Mouse (Mus musculus): ENCODE data around the gene Dcst1. TPM values are rescaled to one million over a fixed set of nuclear protein-coding genes. Genes with fewer than 3 reads are reported as not detected.

Dcst1 gene
- polyA plus RNA-seq, 1 experiment from 2014 or later = 0.34 TPM

DNA sequence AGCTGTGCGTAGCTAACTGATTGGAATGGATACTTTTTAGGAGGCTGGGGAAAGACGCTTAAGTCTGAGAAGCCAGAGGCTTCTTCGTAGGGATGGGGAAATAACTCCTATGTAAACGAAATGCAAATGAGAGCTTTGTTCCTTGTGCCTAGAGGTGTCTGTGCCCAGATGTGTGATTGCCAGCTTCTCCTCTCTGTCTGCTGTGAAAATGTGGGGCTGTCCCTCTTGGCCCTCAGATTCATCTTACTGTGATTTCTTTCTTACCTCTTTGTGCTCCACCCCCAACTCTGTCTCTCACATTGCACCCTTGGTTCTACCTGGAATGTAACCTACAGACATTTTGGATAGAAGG lies 31.6 kb upstream of the Dcst1 start:
- Histone ChIP-seq H3K4me3 (ENCODE audit: low read depth, low read length) (peak overlapping the region; percentile 59), H3K4me1 (replicated peaks; ENCODE audit: control insufficient read depth, insufficient read depth, low read length) (peaks cover 15% of the 10 kb centered on the region; the same call in 1 of the 2 replicates), H3K27ac (ENCODE audit: low read depth) (no peak overlapping the region), H3K9ac (ENCODE audit: low read length) (no peak overlapping the region), H3K9me3 (ENCODE audit: control insufficient read depth, low read length) (no peaks in the 10 kb centered on the region), H3K36me3 (ENCODE audit: control insufficient read depth, insufficient read depth, low read length) (no peaks in the 10 kb centered on the region), H3K27me3 (replicated peaks; ENCODE audit: control insufficient read depth, insufficient read depth, low read length) (no peaks in the 10 kb centered on the region), H3K4me2 (ENCODE audit: low read length) (peak overlapping the region; percentile 99)
- 0% methylated on average over 4 of the region's 4 CpGs for WGBS
- ATAC-seq (replicated peaks; ENCODE audit: low FRiP score, low TSS enrichment, low read depth) (no peak), DNase-seq (ENCODE audit: low spot score) (no peak)

DNA sequence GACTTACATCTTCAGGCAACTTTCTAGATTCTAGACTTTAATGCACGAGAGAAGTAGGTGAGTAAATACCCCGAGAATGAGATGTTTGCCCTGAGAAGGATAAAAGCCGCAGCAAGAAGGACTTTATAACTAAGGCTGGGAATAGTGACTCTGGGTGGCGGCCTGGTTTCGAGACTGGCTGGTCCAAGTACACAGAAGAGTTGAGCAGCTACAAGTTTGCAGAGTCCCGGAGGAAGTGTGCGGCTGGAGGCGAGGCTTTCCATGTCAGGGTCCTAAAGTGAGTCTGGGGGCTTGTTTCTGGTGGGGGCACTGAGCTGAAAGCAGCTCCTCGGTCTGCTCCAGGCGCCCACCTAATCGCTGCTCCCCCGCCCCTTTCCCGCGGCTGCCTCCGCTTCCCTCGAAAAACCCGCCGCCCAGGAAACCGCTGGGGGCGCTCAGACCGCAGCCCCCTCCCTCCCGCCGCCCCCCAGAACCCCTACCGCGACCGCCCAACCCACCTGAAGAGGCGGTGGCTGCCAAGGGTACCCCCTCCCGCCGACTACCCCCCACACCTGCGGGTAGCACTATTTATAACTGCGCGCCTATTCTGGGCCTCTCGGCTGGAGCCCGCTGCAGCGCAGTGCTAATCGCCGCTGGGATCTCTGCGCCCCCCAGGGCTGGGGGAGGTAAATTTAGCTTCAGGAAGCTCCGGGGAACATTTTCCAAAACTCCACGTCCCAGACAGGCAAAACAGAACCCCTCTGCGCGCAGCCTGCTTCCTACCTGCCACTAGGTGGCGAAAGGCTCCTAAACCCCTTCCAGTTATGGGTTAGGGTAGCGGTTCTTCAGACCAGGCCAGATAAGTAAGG lies 31.0 kb upstream of the Dcst1 start:
- Histone ChIP-seq H3K4me2 (ENCODE audit: low read length) (peak overlapping the region; percentile 99), H3K9me3 (ENCODE audit: control insufficient read depth, low read length) (no peaks in the 10 kb centered on the region), H3K4me3 (ENCODE audit: low read depth, low read length) (peak overlapping the region; percentile 59), H3K27me3 (replicated peaks; ENCODE audit: control insufficient read depth, insufficient read depth, low read length) (no peaks in the 10 kb centered on the region), H3K4me1 (replicated peaks; ENCODE audit: control insufficient read depth, insufficient read depth, low read length) (peaks cover 21% of the 10 kb centered on the region), H3K36me3 (ENCODE audit: control insufficient read depth, insufficient read depth, low read length) (no peaks in the 10 kb centered on the region), H3K9ac (ENCODE audit: low read length) (peak overlapping the region; percentile 37), H3K27ac (ENCODE audit: low read depth) (peak overlapping the region; percentile 14; the same call in 1 of the 2 replicates)
- peak; percentile 85 for DNase-seq (ENCODE audit: low spot score)
- no peak for ATAC-seq (replicated peaks; ENCODE audit: low FRiP score, low TSS enrichment, low read depth)
- under 1% methylated on average over 43 of the region's 44 CpGs for WGBS

DNA sequence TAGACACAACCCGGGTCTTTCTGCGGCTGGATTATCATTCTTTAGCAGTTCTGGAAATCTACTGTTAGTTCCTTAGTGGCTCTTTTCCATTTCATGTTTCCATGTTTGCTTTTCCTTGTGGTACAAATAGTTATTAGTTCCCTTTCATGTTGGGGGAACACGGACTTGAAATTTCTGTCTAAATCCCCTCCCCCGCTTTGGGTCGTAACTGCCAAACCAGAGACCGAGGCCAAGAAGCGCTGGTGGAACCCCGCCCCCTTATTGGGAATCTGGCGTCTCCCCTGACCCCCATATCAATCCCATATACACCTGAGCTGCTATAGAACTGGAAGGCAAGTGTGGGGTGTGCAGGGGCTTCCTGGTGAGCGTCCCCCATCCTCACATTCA lies 30.4 kb upstream of the Dcst1 start:
- DNase-seq (ENCODE audit: low spot score) (no peak), ATAC-seq (replicated peaks; ENCODE audit: low FRiP score, low TSS enrichment, low read depth) (no peak)
- H3K9ac ChIP-seq (ENCODE audit: low read length) = peak overlapping the region; percentile 37
- peaks cover 21% of the 10 kb centered on the region for H3K4me1 ChIP-seq (replicated peaks; ENCODE audit: control insufficient read depth, insufficient read depth, low read length)
- H3K27me3 ChIP-seq (replicated peaks; ENCODE audit: control insufficient read depth, insufficient read depth, low read length) = no peaks in the 10 kb centered on the region
- peak overlapping the region; percentile 83 for H3K27ac ChIP-seq (ENCODE audit: low read depth)
- no peaks in the 10 kb centered on the region for H3K36me3 ChIP-seq (ENCODE audit: control insufficient read depth, insufficient read depth, low read length)
- peak overlapping the region; percentile 59 for H3K4me3 ChIP-seq (ENCODE audit: low read depth, low read length)
- peak overlapping the region; percentile 99 for H3K4me2 ChIP-seq (ENCODE audit: low read length)
- H3K9me3 ChIP-seq (ENCODE audit: control insufficient read depth, low read length) = no peaks in the 10 kb centered on the region
- WGBS = 3% methylated on average over 10 of the region's 10 CpGs

DNA sequence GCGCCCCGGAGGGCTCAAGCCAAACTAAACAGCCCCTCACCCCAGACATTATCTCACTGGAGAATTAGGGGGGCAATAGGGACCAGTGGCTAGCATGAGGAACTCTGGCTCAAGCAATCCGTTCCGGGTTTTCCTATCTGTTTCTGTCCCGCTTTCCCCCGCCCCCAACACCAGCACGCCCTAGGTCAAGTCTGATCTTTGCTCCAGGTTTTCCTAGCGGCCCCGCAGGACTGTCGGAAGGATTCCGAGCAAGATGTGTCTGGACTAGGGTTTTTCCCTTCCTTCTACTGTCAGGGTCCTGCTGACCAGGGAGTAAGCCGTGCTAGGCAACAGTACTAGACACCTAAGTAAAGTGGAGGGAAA lies 29.8 kb upstream of the Dcst1 start:
- WGBS = 0% methylated on average over 11 of the region's 12 CpGs
- H3K27me3 ChIP-seq (replicated peaks; ENCODE audit: control insufficient read depth, insufficient read depth, low read length) = no peaks in the 10 kb centered on the region
- peaks cover 25% of the 10 kb centered on the region for H3K4me1 ChIP-seq (replicated peaks; ENCODE audit: control insufficient read depth, insufficient read depth, low read length)

GRCm38 (mm10) chr3:89394006-89394893 lies 29.2 kb upstream of the Dcst1 start, which contains the start of gene Zbtb7b:
Zbtb7b (minus strand) TSS chr3:89394776.
- under 1% methylated on average over 39 of the region's 42 CpGs for WGBS
- H3K36me3 ChIP-seq (ENCODE audit: control insufficient read depth, insufficient read depth, low read length) = no peaks in the 10 kb centered on the region
- H3K4me1 ChIP-seq (replicated peaks; ENCODE audit: control insufficient read depth, insufficient read depth, low read length) = peaks cover 29% of the 10 kb centered on the region

More for the DNA sequence above, 29.8 kb upstream of the Dcst1 start:
- Histone ChIP-seq H3K9me3 (ENCODE audit: control insufficient read depth, low read length) (no peaks in the 10 kb centered on the region), H3K4me2 (ENCODE audit: low read length) (peak overlapping the region; percentile 99), H3K36me3 (ENCODE audit: control insufficient read depth, insufficient read depth, low read length) (no peaks in the 10 kb centered on the region), H3K27ac (ENCODE audit: low read depth) (peak overlapping the region; percentile 83), H3K4me3 (ENCODE audit: low read depth, low read length) (peak overlapping the region; percentile 59), H3K9ac (ENCODE audit: low read length) (peak overlapping the region; percentile 51)
- ATAC-seq (replicated peaks; ENCODE audit: low FRiP score, low TSS enrichment, low read depth) (peak; percentile 45), DNase-seq (ENCODE audit: low spot score) (peak; percentile 89)

GRCm38 (mm10) chr3:89393605-89394004 lies 28.6 kb upstream of the Dcst1 start:
- peak overlapping the region; percentile 83 for H3K27ac ChIP-seq (ENCODE audit: low read depth)
- H3K4me3 ChIP-seq (ENCODE audit: low read depth, low read length) = peak overlapping the region; percentile 59
- no peaks in the 10 kb centered on the region for H3K36me3 ChIP-seq (ENCODE audit: control insufficient read depth, insufficient read depth, low read length)
- peak overlapping the region; percentile 51 for H3K9ac ChIP-seq (ENCODE audit: low read length)
- ATAC-seq (replicated peaks; ENCODE audit: low FRiP score, low TSS enrichment, low read depth) (peak; percentile 86), DNase-seq (ENCODE audit: low spot score) (peak; percentile 96)
- peak overlapping the region; percentile 99 for H3K4me2 ChIP-seq (ENCODE audit: low read length)
- WGBS = under 1% methylated on average over 15 of the region's 15 CpGs
- H3K4me1 ChIP-seq (replicated peaks; ENCODE audit: control insufficient read depth, insufficient read depth, low read length) = peaks cover 29% of the 10 kb centered on the region
- no peaks in the 10 kb centered on the region for H3K27me3 ChIP-seq (replicated peaks; ENCODE audit: control insufficient read depth, insufficient read depth, low read length)
- no peaks in the 10 kb centered on the region for H3K9me3 ChIP-seq (ENCODE audit: control insufficient read depth, low read length)

More at GRCm38 (mm10) chr3:89394006-89394893, 29.2 kb upstream of the Dcst1 start, which contains the start of gene Zbtb7b:
- H3K4me3 ChIP-seq (ENCODE audit: low read depth, low read length) = peak within 1 kb of the TSS; percentile 59
- peak within 1 kb of the TSS; percentile 99 for H3K4me2 ChIP-seq (ENCODE audit: low read length)
- no peaks in the 10 kb centered on the region for H3K9me3 ChIP-seq (ENCODE audit: control insufficient read depth, low read length)
- H3K27ac ChIP-seq (ENCODE audit: low read depth) = peak within 1 kb of the TSS; percentile 83
- DNase-seq (ENCODE audit: low spot score) = peak; percentile 94
- peak within 1 kb of the TSS; percentile 51 for H3K9ac ChIP-seq (ENCODE audit: low read length)
- H3K27me3 ChIP-seq (replicated peaks; ENCODE audit: control insufficient read depth, insufficient read depth, low read length) = no peaks in the 10 kb centered on the region
- ATAC-seq (replicated peaks; ENCODE audit: low FRiP score, low TSS enrichment, low read depth) = peak; percentile 59

DNA sequence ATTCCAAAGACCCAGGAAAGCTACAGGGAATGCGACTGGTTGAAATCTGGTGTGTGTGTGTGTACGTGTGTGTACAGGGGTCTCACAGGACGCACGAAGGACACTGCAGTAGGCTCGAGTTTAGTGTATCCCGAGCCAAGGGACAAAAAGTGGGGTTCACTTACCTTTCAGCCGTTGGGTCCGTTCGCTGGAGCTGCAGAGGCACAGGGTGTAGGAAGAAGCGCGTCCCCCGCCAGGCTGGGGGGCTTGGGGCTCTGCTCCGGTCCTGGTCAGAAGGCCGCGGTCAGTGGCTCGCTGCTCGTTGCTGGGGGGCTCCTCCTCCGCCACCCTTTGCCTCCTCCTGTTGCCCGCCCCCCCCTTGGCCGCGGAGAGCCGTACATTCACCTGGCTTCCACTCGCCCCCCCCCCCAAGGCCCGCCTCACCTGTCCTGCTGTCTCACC lies 27.8 kb upstream of the Dcst1 start:
- H3K27ac ChIP-seq (ENCODE audit: low read depth) = peak overlapping the region; percentile 65
- ATAC-seq (replicated peaks; ENCODE audit: low FRiP score, low TSS enrichment, low read depth) = no peak
- no peaks in the 10 kb centered on the region for H3K27me3 ChIP-seq (replicated peaks; ENCODE audit: control insufficient read depth, insufficient read depth, low read length)
- H3K9ac ChIP-seq (ENCODE audit: low read length) = peak overlapping the region; percentile 56
- DNase-seq (ENCODE audit: low spot score) = peak; percentile 73
- peak overlapping the region; percentile 99 for H3K4me2 ChIP-seq (ENCODE audit: low read length)
- peak overlapping the region; percentile 59 for H3K4me3 ChIP-seq (ENCODE audit: low read depth, low read length)
- WGBS = under 1% methylated on average over 23 of the region's 24 CpGs
- H3K4me1 ChIP-seq (replicated peaks; ENCODE audit: control insufficient read depth, insufficient read depth, low read length) = peaks cover 29% of the 10 kb centered on the region
- no peaks in the 10 kb centered on the region for H3K9me3 ChIP-seq (ENCODE audit: control insufficient read depth, low read length)
- H3K36me3 ChIP-seq (ENCODE audit: control insufficient read depth, insufficient read depth, low read length) = no peaks in the 10 kb centered on the region

DNA sequence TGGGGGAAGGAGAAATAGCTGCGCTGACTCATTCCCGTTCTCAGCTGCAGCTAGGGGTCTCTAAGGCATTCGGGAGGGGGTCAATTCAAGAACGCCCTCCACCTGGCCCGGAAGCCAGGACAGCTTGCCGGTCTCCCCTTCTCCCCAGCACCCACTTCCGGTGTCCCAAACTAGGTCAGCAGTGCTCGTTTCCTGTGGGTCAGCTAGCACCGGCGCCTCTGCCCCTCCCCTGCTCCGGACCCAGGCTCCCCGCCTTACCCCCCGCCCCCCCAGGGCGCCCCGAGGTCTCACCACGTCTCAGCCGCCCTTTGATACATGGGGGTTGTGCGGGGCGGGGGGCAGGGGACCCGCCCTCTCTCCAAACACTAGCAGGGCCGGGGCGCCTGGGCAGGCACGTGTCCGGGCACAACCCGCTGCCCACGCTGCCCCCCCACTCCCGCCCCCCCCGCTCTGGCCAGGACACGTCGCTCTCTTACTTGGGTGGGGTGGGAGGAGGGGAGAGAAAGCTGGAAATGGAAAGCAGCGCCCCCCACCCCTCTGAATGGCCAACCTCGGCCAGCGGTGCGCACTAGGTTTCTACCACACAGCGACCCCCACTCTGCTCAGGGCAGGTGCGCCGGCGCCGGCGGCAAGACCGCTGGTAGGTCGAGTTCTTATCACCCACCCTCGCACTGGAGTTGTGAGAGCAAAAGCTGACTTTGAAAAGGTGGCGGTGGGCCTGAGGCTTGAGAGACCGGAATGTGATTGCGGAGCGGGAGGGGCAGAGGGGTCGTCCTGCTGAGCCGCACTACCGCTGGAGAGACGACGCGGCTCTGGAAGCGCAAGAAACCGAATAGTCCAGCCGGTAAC lies 26.8 kb upstream of the Dcst1 start:
- no peak for ATAC-seq (replicated peaks; ENCODE audit: low FRiP score, low TSS enrichment, low read depth)
- Histone ChIP-seq H3K4me2 (ENCODE audit: low read length) (peak overlapping the region; percentile 99), H3K27ac (ENCODE audit: low read depth) (peak overlapping the region; percentile 65; the same call in 1 of the 2 replicates), H3K9me3 (ENCODE audit: control insufficient read depth, low read length) (no peaks in the 10 kb centered on the region), H3K27me3 (replicated peaks; ENCODE audit: control insufficient read depth, insufficient read depth, low read length) (no peaks in the 10 kb centered on the region), H3K36me3 (ENCODE audit: control insufficient read depth, insufficient read depth, low read length) (no peaks in the 10 kb centered on the region), H3K4me1 (replicated peaks; ENCODE audit: control insufficient read depth, insufficient read depth, low read length) (peaks cover 33% of the 10 kb centered on the region), H3K4me3 (ENCODE audit: low read depth, low read length) (peak overlapping the region; percentile 59), H3K9ac (ENCODE audit: low read length) (peak overlapping the region; percentile 56)
- WGBS = under 1% methylated on average over 56 of the region's 56 CpGs
- peak; percentile 72 for DNase-seq (ENCODE audit: low spot score)

Measured in intestine, embryonic 14.5 days (tissue).